Comparison of ENCODE assay signal across 22 mouse cellular contexts in the genomic region with DNA sequence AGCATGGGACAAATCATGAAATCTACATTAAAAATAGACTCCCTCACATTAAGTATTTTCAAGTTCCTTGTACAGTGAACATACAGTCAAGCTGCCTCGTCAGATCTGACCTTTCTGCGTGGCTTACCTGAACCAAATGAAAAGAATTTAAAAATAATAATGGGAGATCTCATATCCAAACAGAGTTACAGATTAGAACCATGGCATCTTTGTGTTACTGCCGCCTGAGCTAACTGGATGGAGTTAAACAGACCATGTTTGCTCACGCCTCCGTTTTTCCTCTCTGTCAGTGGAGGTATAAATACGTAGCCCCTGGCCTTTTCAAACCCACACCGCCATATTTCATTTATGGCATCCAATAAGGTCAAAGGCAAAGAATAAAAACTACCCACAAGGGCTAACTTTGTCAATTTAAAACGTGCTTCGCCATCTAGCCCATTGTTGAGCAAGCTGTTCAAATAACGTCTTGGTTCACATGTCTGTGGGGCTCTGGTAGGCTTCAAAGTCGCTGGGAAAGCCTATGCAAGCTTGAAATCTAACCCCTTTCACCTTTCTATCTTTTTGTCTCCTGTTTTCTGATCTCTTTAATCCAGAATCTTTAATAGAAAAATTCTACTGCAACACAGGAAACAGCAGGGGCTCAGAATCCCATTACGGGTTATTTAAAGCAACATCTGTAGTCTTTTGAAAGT.
"Had no signal": no experiment of that assay in that cellular context is flagged by ENCODE, and none has a peak within 500 bp of the region (broad histone marks: within the 10 kb centered on the region; RNA-seq: fewer than 3 reads in every experiment).

No protein-coding gene starts in this region.

- DNase-seq: kidney, adult 2 months; kidney, postnatal 25 days; layer of hippocampus, adult 9-11 months; layer of hippocampus, postnatal 36 days; left cerebral cortex, postnatal 4 days; liver, postnatal 0 days; lung, embryonic 14.5 days; retina, postnatal 1 day; thymus, adult 18-20 months; thymus, postnatal 36 days had no signal

- H3K4me2 ChIP-seq: limb, embryonic 12.5 days; limb, embryonic 15.5 days; liver, embryonic 11.5 days; lung, embryonic 14.5 days; neural tube, embryonic 13.5 days had no signal

- H3K27me3 ChIP-seq: limb, embryonic 12.5 days; limb, embryonic 15.5 days had no signal

- H3K36me3 ChIP-seq: limb, embryonic 12.5 days; limb, embryonic 15.5 days; neural tube, embryonic 13.5 days had no signal

- H3K4me1 ChIP-seq: limb, embryonic 12.5 days; limb, embryonic 15.5 days; neural tube, embryonic 13.5 days had no signal

- H3K27ac ChIP-seq: kidney, postnatal 0 days; layer of hippocampus, adult 2 months; left cerebral cortex, adult 2 months; limb, embryonic 12.5 days; limb, embryonic 15.5 days; liver, embryonic 14.5 days; macrophage; neural tube, embryonic 13.5 days had no signal

- H3K9ac ChIP-seq: limb, embryonic 12.5 days; limb, embryonic 15.5 days; liver, embryonic 14.5 days; liver, postnatal 0 days; lung, embryonic 14.5 days; neural tube, embryonic 13.5 days had no signal

- ATAC-seq: intestine, postnatal 0 days; liver, postnatal 0 days; lung, postnatal 0 days had no signal

- H3K4me3 ChIP-seq: layer of hippocampus, adult 2 months; left cerebral cortex, adult 2 months; limb, embryonic 12.5 days; limb, embryonic 15.5 days; myocyte; neural tube, embryonic 13.5 days had no signal

- H3K9me3 ChIP-seq: limb, embryonic 12.5 days; limb, embryonic 15.5 days; neural tube, embryonic 13.5 days had no signal
